Mouse (Mus musculus) spleen, adult 12 weeks (tissue): ENCODE measurements around the gene Sarnp.

ENCODE experiments used
- DNase-seq: peaks from one replicate; pipeline ENCODE4 v3.0.0; 2022; ENCODE audit warnings: low spot score

Gene Sarnp

GRCm38 (mm10) chr10:128917400-128917799, 100.3 kb downstream of the Sarnp start:
- no peak for DNase-seq

- DNase-seq = no peak
These were observed 101.1 kb downstream of the Sarnp start for GRCm38 (mm10) chr10:128918246-128918645.

DNA sequence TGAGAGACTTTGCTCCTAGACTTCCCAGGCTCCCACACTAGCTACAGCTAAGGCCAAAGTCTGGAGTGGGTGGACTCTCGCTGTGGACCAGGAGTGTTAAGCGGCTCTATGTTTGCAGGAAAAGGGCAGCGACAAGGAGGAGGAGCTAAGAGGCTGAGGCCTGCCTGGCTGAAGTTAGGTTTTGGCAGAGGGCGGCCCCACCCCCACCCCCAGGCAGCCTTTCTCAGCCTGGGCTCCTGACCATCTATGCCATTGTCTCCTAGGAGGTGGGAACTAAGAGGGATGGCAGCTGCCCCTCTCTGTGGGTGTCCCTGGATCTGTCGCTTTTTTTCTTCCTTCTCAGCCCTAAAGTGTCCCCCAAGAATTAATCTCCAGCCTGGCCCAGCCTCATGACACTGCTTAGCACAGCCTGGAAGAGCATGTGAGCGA, 102.1 kb downstream of the Sarnp start:
- DNase-seq = no peak

GRCm38 (mm10) chr10:128919966-128920365, 102.8 kb downstream of the Sarnp start:
- DNase-seq = no peak

DNA sequence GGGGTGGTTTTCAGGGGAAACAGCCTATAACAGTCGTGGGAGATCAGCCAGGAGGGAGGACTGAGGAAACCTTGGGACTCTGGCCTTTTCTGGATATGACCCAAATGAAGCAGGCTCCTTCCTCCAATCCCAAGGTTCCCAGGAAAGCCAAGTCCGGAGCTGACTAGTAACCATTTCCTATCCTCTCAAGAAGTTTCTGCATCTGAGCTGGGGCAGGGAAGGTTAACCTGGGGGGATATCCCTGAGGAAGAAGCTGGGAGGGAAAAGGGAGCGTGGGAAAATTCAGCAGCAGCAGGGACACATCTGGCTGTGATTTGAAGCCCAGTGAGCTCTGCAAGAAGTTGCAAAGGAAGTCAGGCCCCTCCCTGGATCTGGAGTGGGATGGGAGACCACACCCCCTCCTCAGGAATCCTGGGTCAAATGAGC, 103.6 kb downstream of the Sarnp start:
- DNase-seq = no peak

- DNase-seq = no peak
These were observed 104.1 kb downstream of the Sarnp start for GRCm38 (mm10) chr10:128921251-128921650.

DNA sequence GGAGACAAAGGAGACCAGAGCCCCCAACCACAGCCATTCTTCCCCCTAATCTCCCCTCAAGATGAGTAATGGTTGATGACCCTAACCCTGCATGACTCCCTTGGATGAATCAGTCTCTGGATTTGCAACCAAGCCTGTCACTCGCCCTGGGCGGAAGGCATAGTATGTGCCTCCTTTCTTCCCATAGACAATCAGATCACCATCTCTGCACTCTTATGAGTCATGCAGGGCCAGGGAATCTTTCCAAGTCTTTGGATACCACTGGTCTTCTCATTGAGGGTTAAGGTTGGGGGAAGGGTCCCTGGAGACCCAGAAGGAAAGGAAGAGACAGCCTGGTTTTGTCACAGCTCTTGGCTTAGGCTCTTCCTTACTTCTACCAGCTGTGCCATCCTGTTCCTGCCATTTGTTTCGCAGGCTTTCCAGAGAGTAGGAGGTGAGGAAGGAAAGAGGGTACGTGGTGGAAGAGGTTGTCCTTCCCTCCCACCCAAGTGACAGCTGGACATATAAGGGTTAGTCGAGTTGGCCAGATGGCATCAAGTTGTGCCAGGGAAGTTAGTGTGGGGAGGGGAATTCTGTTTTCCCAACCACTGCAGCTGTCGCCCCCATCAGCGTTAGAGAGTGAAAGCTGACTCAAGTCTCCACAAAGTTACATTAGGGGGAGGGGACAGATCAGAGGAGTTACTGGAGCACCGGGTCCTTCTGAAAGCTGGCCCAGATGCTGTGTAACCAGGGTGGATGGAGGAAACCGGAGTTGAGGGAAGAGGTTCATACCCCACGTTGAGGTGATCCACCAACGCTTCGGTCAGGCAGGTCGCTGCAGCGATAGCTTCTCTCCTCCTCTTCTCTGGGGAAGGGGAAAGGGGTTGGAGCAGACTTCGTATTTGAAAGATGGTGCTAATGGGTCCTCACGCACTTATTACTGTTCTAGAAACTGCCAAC, 105.0 kb downstream of the Sarnp start:
- DNase-seq = no peak

DNA sequence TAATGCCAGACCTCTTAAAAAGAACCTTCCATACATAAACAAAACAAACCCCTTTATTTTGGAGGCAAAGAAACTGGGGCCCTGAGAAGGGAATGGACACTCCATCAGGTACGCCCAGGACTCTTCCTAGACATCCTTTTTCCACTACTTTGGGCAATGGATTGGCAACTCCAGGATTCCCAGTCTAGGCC, 105.6 kb downstream of the Sarnp start, which contains the start of gene Rdh5:
Gene Rdh5 (minus strand): TSS at position 67 of the 191 bp plus-strand sequence.
- no peak for DNase-seq

GRCm38 (mm10) chr10:128923013-128923691, 106.0 kb downstream of the Sarnp start:
- peak; percentile 86 for DNase-seq

DNA sequence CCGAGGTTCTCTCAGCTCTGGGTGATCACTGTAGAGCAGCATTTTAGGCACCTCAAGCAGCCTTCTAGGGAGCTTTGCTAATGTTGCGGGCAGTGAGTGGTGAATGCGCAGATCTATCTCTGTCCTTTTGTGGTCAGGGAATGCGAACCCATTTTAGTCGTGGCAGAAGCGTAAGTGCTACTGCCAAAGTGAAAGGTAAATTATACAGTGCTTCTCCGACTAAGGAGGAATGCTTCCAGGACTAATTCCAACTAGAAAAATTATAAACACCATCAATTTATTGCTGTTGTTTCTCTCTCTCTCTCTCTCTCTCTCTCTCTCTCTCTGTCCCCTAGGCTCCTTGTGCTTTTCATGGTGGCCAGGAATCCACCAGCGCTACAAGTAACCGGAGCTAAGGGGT, 106.8 kb downstream of the Sarnp start, which contains the start of gene Bloc1s1:
Gene Bloc1s1 (minus strand): TSS at position 101 of the 400 bp plus-strand sequence.
- no peak for DNase-seq
